Mouse (Mus musculus): ENCODE data around the gene Tnfsf15.

Gene Tnfsf15

GRCm38 (mm10) chr4:63742101-63742500, 2.8 kb downstream of the Tnfsf15 start:
- no peak for DNase-seq (ENCODE audit: low spot score)

GRCm38 (mm10) chr4:63740761-63741160, 4.2 kb downstream of the Tnfsf15 start:
- DNase-seq (ENCODE audit: low spot score), result no peak

GRCm38 (mm10) chr4:63740001-63740400, 4.9 kb downstream of the Tnfsf15 start:
- no peak for DNase-seq (ENCODE audit: low spot score)

GRCm38 (mm10) chr4:63739524-63739923, 5.4 kb downstream of the Tnfsf15 start:
- DNase-seq (ENCODE audit: low spot score), result no peak

- no peak for DNase-seq (ENCODE audit: low spot score)
Measured at GRCm38 (mm10) chr4:63738364-63738997, 6.4 kb downstream of the Tnfsf15 start.

GRCm38 (mm10) chr4:63731299-63731698, 13.6 kb downstream of the Tnfsf15 start:
- no peak for DNase-seq (ENCODE audit: low spot score)

GRCm38 (mm10) chr4:63726727-63727126, 18.2 kb downstream of the Tnfsf15 start:
- no peak for DNase-seq (ENCODE audit: low spot score)

- no peak for DNase-seq (ENCODE audit: low spot score)
Measured at GRCm38 (mm10) chr4:63725981-63726380, 18.9 kb downstream of the Tnfsf15 start.

GRCm38 (mm10) chr4:63717922-63718643, 26.8 kb downstream of the Tnfsf15 start:
- no peak for DNase-seq (ENCODE audit: low spot score)

- no peak for DNase-seq (ENCODE audit: low spot score)
Measured at GRCm38 (mm10) chr4:63711886-63712285, 33.0 kb downstream of the Tnfsf15 start.

GRCm38 (mm10) chr4:63710431-63711220, 34.3 kb downstream of the Tnfsf15 start:
- no peak for DNase-seq (ENCODE audit: low spot score)

GRCm38 (mm10) chr4:63706279-63706971, 38.5 kb downstream of the Tnfsf15 start:
- no peak for DNase-seq (ENCODE audit: low spot score)

GRCm38 (mm10) chr4:63704232-63704631, 40.7 kb downstream of the Tnfsf15 start:
- DNase-seq (ENCODE audit: low spot score), result no peak

GRCm38 (mm10) chr4:63703686-63704085, 41.2 kb downstream of the Tnfsf15 start:
- DNase-seq (ENCODE audit: low spot score), result no peak

GRCm38 (mm10) chr4:63702006-63702704, 42.8 kb downstream of the Tnfsf15 start:
- no peak for DNase-seq (ENCODE audit: low spot score)

- no peak for DNase-seq (ENCODE audit: low spot score)
Measured at GRCm38 (mm10) chr4:63699749-63700148, 45.2 kb downstream of the Tnfsf15 start.

GRCm38 (mm10) chr4:63696921-63697320, 48.0 kb downstream of the Tnfsf15 start:
- DNase-seq (ENCODE audit: low spot score), result no peak

GRCm38 (mm10) chr4:63692351-63692750, 52.6 kb downstream of the Tnfsf15 start:
- DNase-seq (ENCODE audit: low spot score), result no peak

GRCm38 (mm10) chr4:63687429-63687828, 57.5 kb downstream of the Tnfsf15 start:
- no peak for DNase-seq (ENCODE audit: low spot score)

GRCm38 (mm10) chr4:63686157-63686556, 58.8 kb downstream of the Tnfsf15 start:
- DNase-seq (ENCODE audit: low spot score), result no peak

GRCm38 (mm10) chr4:63685253-63685525, 59.7 kb downstream of the Tnfsf15 start:
- DNase-seq (ENCODE audit: low spot score), result no peak

Measured in c-Kit-positive CD71-positive TER-119-positive erythroid progenitor cells, embryonic 14.5 days (primary cell).